Mouse (Mus musculus) embryo, embryonic 10.5 days (tissue): ENCODE measurements around the gene Btbd11.

Experiments
- DNase-seq: peaks from one replicate; pipeline ENCODE4 v3.0.0-alpha.2; 2015; ENCODE audit warnings: low spot score

Btbd11 gene

GRCm38 (mm10) chr10:85598093-85598599, 211.5 kb downstream of the Btbd11 start:
- no peak for DNase-seq

GRCm38 (mm10) chr10:85598603-85599542, 212.3 kb downstream of the Btbd11 start:
- DNase-seq = peak; percentile 63

- no peak for DNase-seq
Measured at GRCm38 (mm10) chr10:85602546-85602945, 215.9 kb downstream of the Btbd11 start.

- DNase-seq = no peak
Measured at GRCm38 (mm10) chr10:85604556-85604955, 217.9 kb downstream of the Btbd11 start.

- DNase-seq = no peak
Measured at GRCm38 (mm10) chr10:85608550-85609278, 222.1 kb downstream of the Btbd11 start.

GRCm38 (mm10) chr10:85617080-85617479, 230.5 kb downstream of the Btbd11 start:
- peak; percentile 52 for DNase-seq

- peak; percentile 18 for DNase-seq
Measured at GRCm38 (mm10) chr10:85617501-85618417, 231.1 kb downstream of the Btbd11 start.

- no peak for DNase-seq
Measured at GRCm38 (mm10) chr10:85621067-85621466, 234.5 kb downstream of the Btbd11 start.

GRCm38 (mm10) chr10:85624504-85625169, 238.0 kb downstream of the Btbd11 start:
- peak; percentile 78 for DNase-seq

GRCm38 (mm10) chr10:85625170-85625686, 238.6 kb downstream of the Btbd11 start:
- no peak for DNase-seq

- no peak for DNase-seq
Measured at GRCm38 (mm10) chr10:85632030-85632429, 245.4 kb downstream of the Btbd11 start.

- DNase-seq = no peak
Measured at GRCm38 (mm10) chr10:85633577-85633976, 247.0 kb downstream of the Btbd11 start.

- DNase-seq = no peak
Measured at GRCm38 (mm10) chr10:85637580-85637979, 251.0 kb downstream of the Btbd11 start.

- DNase-seq = no peak
Measured at GRCm38 (mm10) chr10:85638141-85638540, 251.5 kb downstream of the Btbd11 start.

GRCm38 (mm10) chr10:85639581-85639980, 253.0 kb downstream of the Btbd11 start:
- no peak for DNase-seq

GRCm38 (mm10) chr10:85640408-85640807, 253.8 kb downstream of the Btbd11 start:
- no peak for DNase-seq

GRCm38 (mm10) chr10:85645346-85645745, 258.7 kb downstream of the Btbd11 start:
- no peak for DNase-seq

- peak; percentile 84 for DNase-seq
Measured at GRCm38 (mm10) chr10:85651706-85652105, 265.1 kb downstream of the Btbd11 start.

GRCm38 (mm10) chr10:85655881-85656280, 269.3 kb downstream of the Btbd11 start:
- DNase-seq = no peak

- no peak for DNase-seq
Measured at GRCm38 (mm10) chr10:85657886-85658285, 271.3 kb downstream of the Btbd11 start.

GRCm38 (mm10) chr10:85673512-85673921, 286.9 kb downstream of the Btbd11 start:
- no peak for DNase-seq
